Mouse (Mus musculus): ENCODE results near the gene Ampd2. TPM values are rescaled to one million over a fixed set of nuclear protein-coding genes. Genes with fewer than 3 reads are reported as not detected.

Gene Ampd2
- total RNA-seq, 2 experiments from 2014 or later: 9.2 to 10.1 TPM

DNA sequence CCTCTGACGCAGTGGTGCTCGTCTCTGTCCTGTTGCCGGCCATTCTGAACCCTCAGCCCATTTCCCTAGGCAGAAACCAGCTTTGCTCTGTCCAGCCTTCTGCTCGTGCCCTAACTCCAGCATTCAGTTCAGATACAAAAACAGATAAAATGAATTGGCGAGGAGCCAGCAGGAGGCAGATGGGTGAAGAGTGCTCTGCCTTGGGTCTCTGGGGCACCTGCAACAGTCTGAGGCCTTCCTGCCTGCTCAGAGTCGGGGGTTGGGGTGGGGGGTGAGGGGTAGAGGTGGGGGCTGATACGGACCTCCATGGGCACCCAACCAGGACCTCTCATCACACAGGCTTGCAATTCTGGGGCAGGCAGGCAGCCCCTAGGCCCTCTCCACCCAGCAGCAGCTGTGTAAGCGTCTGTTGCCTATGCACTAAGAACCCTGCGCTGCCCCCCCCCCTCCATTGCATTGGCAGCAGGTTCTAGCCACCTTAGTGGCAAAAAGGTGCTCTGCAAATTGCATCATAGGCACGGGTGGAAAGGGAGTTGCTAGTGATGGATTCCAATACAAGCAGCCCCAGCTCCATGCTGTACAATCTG, 13.4 kb downstream of the Ampd2 start:
- no peak for ATAC-seq (replicated peaks; ENCODE audit: low FRiP score, poor library complexity, severe bottlenecking)

DNA sequence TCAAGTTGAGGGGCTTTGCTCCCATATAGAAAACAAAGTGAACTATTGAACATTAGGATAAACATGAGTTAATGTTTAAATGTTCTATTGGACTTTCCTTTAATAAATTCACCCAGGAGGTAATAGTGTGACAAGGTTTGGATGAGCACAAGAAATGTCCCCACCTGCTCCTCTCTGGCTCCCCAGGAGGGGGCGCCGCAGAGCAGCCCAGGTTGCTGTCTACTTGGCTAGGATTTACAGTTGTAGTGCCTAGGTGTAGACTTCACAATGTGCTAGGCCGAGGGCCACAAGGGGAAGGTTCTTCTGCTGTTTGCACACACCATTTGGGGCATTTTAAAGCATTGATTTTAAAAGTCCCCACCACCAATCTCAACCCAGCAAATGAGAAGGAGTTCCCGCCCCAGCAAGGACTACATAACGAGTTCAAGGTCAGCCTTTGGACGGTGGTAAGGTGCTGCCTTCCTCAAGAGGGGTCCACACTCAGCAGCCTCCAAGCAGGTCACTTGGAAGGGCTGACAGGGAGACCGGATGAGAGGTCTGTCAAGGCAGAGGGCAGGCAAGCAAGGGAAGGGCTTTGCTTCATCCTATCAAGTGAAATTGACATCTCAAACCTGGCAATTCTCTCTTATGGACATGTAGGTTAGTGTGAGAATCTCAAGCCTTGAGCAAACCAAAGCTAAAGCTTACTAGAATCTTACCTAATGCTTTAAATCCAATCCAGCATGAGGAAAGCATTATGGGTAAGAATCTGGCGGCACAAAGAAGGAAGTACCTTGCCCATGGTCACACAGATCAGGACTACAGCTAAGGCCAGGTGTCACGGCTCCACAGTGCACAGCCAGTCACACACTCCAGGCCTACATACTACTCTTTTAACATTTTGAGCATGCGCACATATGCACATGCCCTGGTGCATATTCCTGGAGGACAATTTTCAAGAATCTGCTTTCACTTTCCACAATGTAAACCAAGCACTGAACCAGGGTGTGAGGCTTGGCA, 15.9 kb downstream of the Ampd2 start:
- 0 out of 2 replicates have a peak, but pooled peaks have one; percentile 67 for ATAC-seq (replicated peaks; ENCODE audit: low FRiP score, poor library complexity, severe bottlenecking)

DNA sequence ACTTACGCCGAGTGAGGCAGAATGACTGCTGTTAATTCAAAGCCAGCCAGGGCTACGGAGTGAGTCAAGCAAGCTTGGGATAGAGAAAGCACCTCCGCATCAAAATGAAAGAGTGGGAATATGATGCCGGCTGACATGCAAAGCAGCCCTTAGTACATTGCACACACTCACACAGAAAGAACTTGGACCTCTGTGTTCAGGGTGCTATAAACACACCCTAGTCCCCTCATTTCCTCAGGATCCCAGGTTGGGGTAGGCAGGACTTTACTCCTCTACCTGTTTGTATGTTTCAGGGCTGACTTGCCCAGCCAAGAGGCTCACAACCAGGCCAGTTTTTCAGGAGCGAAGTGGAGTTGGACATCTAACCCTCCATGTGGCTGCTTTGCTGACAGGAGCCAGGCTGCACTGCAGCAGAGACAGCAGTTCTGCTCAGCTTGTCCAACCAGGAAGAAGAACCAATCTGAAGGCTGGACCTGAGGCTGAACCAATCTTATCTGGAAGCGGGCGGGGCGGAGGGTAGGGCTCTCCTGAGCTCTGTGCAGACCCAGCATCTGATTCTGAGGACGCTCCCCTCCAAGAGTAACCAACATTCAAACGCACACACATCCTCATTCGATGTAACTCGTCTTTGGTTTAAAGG, 17.1 kb downstream of the Ampd2 start:
- no peak for ATAC-seq (replicated peaks; ENCODE audit: low FRiP score, poor library complexity, severe bottlenecking)

DNA sequence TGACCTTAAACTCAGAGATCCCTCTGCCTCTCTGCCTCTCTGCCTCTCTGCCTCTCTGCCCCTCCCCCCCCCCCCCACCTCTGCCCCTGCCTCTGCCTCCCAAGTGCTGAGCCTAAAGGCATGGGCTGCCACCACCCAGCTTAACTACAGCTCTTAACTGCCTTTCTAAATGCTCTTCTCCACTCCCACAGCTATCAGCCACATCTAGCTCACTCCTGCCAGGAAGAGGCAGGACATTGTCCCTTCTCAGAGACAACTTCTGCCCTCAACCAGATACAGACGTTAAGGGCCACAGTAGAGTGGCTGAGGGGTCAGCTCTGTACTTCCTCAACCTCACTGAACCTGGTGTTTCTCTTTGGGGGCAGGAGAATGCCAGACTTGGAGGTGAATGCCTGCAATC, 17.6 kb downstream of the Ampd2 start:
- no peak for ATAC-seq (replicated peaks; ENCODE audit: low FRiP score, poor library complexity, severe bottlenecking)

DNA sequence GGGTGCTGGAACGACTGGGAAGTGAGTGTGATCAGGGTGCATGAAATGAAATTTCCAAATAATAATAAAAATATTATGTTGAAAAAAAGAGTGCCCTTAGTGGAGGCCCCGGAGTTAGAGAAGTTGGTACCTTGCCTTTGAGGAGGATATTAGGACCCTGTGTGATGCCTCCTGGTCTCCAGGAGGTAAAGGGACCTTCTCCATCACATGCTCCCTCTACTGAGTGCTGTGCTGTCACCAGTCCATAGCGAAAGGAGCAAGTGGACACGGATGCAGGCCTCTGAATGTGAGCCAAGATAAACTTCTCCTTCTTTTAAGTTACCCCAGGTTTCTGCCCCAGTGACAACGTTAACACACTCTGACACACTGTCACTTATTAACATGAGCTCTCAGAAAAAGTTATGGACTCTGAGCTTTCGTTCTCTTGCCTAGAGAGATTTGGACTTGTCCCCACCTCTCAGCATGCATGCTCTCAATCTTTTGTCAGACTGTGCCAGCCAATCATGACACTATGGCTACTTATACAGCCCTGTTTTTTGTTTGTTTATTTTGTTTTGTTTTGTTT, 19.0 kb downstream of the Ampd2 start:
- no peak for ATAC-seq (replicated peaks; ENCODE audit: low FRiP score, poor library complexity, severe bottlenecking)

DNA sequence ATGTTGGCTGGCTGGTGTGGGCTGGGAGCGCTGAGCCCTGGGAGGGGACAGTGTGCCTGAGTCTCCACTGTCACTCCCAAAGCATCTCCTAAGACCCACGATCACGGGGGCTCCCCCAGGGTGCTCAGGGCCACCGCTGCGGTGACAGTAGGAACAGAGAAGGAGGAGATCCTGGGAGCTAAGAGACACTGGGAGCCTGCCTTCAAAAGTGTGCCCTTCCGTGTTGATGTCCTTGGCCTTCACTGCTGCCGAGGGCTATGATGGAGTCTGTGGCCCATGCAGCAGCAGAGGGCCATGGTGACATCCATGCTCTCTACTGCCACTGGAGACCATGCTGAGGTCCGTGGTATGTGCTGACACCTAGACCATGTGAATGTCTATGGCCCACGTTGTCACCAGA, 20.9 kb downstream of the Ampd2 start:
- ATAC-seq (replicated peaks; ENCODE audit: low FRiP score, poor library complexity, severe bottlenecking): no peak

DNA sequence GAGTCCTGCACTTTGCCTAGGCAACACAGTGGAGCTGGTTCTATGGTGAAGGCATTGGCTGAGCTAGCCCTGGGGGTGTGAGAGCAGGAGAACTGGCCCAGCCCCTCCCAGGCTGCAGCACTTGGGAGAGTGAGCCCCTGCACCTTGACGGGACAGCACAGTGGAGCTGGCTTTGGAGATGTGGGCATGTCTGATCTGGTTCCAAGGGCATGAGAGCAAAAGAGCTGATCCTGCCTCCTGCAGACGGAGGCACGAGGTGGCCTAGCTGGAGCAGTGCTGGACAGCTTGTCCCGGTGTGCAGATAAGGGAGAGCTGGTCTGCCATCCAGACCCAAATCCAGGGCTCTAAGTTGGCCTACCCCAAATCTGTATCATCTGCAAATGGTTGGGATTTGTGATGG, 21.8 kb downstream of the Ampd2 start:
- ATAC-seq (replicated peaks; ENCODE audit: low FRiP score, poor library complexity, severe bottlenecking): no peak

DNA sequence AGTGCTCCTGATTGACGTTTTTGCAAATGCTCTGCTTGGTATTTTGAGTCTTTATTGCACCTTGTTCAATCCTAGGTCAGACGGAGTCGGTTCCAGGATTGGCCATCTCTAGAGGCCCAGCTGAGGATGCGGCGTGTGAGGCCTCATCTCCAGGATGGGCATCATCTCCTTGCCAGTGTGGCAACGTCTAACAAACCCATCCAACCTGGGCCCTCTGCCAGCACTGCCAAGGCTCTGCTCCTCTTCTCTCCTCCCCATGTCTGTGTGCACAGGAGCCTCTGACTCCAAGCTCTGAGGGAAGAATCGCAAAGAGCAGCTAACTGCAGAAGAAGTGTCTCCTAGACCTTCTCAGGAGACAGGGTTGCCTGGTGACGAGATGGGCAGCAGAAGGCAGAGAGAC, 23.8 kb downstream of the Ampd2 start:
- no peak for ATAC-seq (replicated peaks; ENCODE audit: low FRiP score, poor library complexity, severe bottlenecking)

DNA sequence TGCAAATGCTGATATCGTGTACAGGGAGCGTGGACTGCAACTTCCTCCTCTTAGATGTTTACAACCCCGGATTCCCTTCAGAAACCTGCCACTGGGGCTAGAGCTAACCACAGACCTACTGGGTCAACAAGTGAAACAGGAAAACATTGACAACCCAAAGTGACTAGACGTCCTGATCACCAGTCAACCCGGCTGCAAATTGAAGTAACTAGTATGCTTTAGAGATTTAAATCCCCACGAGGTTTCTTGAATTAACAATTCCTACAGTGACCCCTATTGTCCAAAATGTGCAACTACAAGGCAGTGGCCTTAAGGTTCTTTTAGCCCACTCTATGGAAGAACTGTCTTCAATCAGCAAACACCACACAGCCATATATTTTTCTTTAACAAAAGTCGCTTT, 25.0 kb downstream of the Ampd2 start:
- 0 out of 2 replicates have a peak, but pooled peaks have one; percentile 44 for ATAC-seq (replicated peaks; ENCODE audit: low FRiP score, poor library complexity, severe bottlenecking)

DNA sequence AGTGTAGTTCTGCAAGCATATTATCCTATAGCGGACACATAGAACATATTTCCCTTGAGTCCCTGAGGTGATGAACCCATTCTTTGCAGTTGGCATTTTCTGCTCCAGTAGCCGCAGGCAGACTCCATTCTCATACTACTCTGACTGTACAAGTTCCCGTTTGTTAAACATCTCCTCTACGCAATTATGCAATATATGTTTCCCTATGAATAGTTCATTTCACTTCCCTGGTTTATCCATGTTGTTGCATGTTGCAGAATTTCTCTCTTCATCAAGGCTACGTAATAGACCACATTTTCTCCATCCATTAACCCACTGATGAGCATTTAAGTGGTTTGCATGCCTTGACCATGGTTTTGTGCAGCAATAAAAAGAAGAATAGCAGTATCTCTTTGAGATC, 36.0 kb downstream of the Ampd2 start:
- no peak for ATAC-seq (replicated peaks; ENCODE audit: low FRiP score, poor library complexity, severe bottlenecking)

DNA sequence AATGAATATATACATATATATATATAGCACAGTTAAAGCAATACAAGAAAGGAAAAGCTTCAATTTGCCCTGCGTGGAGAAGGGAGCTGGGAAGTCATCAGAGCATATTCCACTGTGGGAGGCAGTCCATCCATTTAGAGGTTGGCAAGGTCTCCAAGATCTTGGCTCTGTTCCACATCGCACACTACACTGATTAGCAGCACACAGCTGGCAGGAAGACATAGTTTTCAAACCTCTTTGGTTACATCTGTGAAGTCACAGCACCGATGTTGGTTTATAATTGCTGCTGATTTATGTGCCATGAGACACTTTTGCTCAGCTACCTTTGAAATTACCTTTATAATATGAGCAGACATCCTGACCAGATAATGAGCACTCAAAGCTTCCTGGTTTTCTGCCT, 38.1 kb downstream of the Ampd2 start:
- no peak for ATAC-seq (replicated peaks; ENCODE audit: low FRiP score, poor library complexity, severe bottlenecking)

DNA sequence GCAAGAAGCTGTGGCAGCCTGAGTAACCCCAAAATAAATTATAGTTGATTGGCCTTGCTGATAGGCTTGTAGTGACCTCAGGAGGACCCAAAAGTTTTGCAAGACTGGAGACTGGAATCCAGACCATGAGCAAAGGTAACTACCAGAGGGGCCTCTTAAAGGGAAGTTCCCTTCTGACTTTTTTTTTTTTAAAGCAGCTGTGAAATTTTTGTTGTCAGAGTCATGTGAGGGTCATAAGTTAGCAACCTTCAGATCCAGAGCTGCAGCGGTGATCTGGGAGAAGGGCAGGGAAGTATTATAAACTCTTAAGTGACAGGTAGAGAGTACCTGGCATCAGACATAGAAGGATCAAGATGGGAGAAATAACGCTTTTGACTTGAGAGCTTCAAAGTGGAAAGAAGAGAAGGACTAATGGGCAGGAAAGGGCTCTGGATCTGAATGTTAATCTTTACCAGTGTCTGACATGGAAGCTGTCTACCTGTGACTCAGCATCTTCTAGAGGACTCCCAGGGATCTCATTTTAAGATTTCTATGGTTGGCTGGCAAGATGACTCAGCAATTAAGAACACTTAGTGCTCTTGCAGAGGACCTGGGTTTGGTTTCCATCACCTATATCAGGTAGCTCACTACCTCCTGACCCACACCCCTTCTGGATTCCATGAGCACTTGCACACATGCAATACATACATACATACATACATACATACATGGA, 39.4 kb downstream of the Ampd2 start:
- ATAC-seq (replicated peaks; ENCODE audit: low FRiP score, poor library complexity, severe bottlenecking): no peak

DNA sequence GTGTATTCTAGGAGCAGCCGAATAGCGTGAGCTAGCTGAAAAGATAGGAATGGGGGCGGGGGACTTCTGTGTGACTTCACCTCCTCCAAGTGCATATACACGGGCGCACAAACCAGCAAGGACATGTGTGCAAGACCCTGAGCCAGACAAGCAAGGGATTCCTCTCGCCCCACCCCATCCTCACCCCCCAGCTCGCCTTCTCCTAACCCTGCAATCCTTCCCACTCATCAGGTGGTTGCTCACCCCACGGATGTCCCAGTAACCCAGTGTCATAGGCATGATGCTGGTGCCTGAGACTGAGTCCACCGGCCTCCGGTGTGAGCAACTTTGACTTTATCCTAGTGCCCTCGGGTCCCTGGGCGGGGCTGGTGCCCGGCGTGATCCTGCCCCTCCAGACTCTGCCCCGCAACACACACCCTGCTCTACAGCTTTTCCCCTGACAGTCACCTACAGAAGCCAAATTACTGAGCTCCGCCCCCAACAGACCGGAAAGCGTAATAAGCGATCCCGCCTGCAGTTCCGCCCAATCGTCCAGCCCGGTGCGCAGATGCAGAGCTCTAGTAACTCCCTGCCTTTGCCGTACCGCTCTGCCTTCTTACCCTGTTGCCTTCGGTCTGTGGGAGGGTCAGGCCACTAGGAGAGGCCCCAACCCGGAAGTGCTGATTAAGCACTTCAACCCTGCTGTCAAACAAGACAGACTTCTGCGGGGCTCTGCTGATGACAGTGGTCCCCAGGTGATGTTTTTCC, 41.9 kb downstream of the Ampd2 start, which contains the start of gene Gstm4:
Gene Gstm4 (minus strand): TSS at position 501 of the 747 bp plus-strand sequence.
- ATAC-seq (replicated peaks; ENCODE audit: low FRiP score, poor library complexity, severe bottlenecking): peak; percentile 82

DNA sequence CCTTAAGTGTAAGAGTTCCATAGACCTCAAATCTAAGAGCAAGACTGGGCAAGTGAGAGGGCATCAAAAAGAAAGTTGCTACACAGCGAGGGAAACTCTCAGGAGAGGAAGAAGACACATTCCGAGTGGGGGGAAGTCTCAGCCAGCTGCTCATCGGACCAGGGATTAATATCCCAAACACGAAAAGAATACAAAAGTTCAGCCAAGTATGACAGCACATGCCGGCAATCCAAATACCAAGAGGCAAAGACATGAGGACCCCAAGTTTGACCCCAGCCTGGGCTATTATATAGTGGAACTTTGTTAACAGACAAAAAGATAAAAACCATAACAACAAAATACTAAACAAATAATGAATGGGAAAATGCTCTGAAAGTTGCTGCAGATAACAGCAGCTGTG, 53.3 kb downstream of the Ampd2 start:
- no peak for ATAC-seq (replicated peaks; ENCODE audit: low FRiP score, poor library complexity, severe bottlenecking)

DNA sequence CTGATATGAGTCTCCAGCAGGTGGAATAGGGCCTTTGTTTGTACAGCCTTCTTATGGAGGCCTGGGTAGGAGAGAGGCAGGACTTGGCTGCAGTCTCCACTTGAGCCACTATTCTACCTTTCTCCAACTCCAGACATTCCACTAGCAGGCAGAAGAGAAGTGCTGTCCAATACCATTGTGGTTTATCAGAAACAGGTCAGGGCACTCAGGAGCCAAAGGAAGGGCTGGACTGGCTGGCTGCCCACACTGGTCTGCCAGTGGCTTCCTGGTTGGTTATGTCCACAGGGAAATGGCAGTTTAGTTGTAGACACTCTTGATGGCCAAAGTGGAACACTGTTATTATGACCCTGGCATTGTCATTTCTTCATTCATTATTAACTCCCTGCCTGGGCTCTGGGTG, 54.3 kb downstream of the Ampd2 start:
- ATAC-seq (replicated peaks; ENCODE audit: low FRiP score, poor library complexity, severe bottlenecking): no peak

DNA sequence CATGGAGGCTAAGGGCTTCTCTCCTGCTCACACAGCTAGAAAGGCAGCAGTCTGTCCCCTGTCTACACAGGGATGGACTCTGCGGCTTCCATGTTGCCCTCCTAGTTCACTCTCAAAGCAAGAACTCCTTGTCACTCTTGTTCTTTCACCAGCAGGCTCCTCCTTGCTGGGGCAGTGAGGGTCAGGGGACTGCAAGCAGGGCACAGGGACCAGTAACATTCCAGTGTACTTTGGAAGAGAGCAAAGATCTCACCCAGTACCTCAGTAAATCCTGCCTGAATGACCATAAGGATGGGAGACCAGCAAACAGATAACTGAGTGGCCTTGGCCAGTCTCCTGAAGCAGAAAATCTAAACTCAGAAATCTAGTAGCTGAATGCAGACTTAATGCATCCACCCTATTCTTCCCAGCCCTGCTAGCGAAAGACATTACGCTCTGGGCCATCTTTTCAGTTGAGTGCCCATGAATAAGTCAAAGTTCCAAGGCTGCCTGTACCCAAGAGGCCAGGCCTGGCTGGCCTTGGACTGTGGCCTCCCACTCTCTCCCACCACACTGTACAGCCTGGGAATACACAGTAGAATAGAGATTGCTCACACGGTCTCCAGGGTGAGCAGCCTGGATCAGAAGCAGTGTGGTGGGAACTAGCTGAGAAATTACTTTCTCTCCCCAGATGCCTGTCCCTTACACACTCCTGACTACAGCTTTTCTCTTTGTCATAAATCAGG, 57.6 kb downstream of the Ampd2 start:
- ATAC-seq (replicated peaks; ENCODE audit: low FRiP score, poor library complexity, severe bottlenecking): no peak

DNA sequence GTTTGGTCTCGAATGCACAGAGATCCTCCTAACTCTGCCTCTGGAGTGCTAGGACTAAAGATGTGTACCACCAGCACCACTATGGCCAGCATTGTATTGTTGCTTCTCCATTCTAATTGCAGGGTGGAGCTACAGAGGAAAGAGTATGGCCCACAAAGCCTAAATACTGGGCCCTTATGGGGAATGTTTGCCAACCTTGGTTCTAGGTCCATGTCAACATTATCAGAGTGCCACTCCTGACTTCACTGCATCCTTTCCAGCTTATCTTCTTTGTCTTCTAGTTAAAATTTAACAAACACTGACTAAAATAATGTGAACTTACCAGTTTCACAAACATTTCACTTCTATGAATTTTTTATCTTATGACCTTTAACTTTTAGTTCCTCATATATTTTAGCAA, 59.9 kb downstream of the Ampd2 start:
- ATAC-seq (replicated peaks; ENCODE audit: low FRiP score, poor library complexity, severe bottlenecking): no peak

DNA sequence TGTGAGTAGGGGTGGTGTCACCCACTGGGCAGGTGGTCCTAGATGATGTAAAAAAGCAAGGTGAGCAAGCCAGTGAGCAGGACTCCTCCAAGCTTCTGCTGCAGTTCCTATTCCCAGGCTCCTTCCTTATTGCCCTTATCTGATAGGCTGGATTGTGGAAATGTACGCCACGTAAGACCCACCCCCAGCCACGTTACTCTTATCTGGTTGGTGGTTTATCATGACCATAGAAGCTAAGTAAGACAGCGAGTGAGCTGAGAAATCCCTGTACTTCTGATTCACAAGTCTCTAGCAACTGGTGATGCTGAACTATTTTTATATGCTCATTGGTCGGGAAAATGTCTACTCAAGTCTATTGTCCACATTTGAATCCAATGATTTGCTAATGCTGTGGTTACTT, 60.4 kb downstream of the Ampd2 start:
- ATAC-seq (replicated peaks; ENCODE audit: low FRiP score, poor library complexity, severe bottlenecking): no peak
